8 mouse cellular contexts compared by ENCODE assay signal in genomic region chr4:59549977-59550560, GRCm38 (mm10). TPM values are rescaled to one million over a fixed set of nuclear protein-coding genes. Genes with fewer than 3 reads are reported as not detected.
A peak's percentile ranks its signal among the peaks of the same experiment; 100 is the strongest.
DNase-seq lines count a peak whose midpoint lies in the region; ATAC-seq and TF ChIP-seq lines count a peak whose summit lies in the region.

No protein-coding gene starts in this region.

- H3K79me2 ChIP-seq in heart, adult 2 months (replicated peaks; ENCODE audit: control insufficient read depth, insufficient read depth, low read length), result no peaks in the 10 kb centered on the region

- intact Hi-C loops in heart, adult 2 months (cut with DNase I), result loop anchor here (2.0 to 10.0 kb wide), 2 partner anchors 31 to 545 kb away; partner anchors contain the start of genes Gm20503 and Hsdl2

- H3K27me3 ChIP-seq in heart, adult 2 months (ENCODE audit: control insufficient read depth, insufficient read depth, low read length), result no peaks in the 10 kb centered on the region
- H3K27me3 ChIP-seq in forebrain, postnatal 0 days (ENCODE audit: insufficient read depth, low read length), result no peaks in the 10 kb centered on the region
- H3K27me3 ChIP-seq in midbrain, embryonic 10.5 days (ENCODE audit: low read depth, poor library complexity, severe bottlenecking), result peaks cover 35% of the 10 kb centered on the region

- ATAC-seq in forebrain, postnatal 0 days, result no peak
- ATAC-seq in activated CD4-positive, CD25-positive, alpha-beta regulatory T cell, adult 4 months, result no peak

- TF ChIP-seq POLR2A in heart, adult 2 months (IDR thresholded peaks at IDR 0.05; ENCODE audit: insufficient read depth, low read depth, low read length), result no peak

- peak overlapping the region; percentile 66 for H3K4me3 ChIP-seq in heart, adult 2 months
- H3K4me3 ChIP-seq in forebrain, postnatal 0 days (ENCODE audit: low read depth, low read length), result peak overlapping the region; percentile 92
- H3K4me3 ChIP-seq in midbrain, embryonic 10.5 days, result peak overlapping the region; percentile 83

- no peak for TF ChIP-seq CTCF in heart, adult 2 months (IDR thresholded peaks at IDR 0.05)
- no peak for TF ChIP-seq CTCF in forebrain, postnatal 0 days (IDR thresholded peaks at IDR 0.05; ENCODE audit: low read depth)

- TF ChIP-seq EP300 in heart, adult 2 months (IDR thresholded peaks at IDR 0.05; ENCODE audit: insufficient read depth, low read depth, low read length), result no peak

- peaks cover 3% of the 10 kb centered on the region; the same call in 1 of the 2 replicates for H3K36me3 ChIP-seq in heart, adult 2 months (ENCODE audit: control insufficient read depth, insufficient read depth, low read length)
- H3K36me3 ChIP-seq in forebrain, postnatal 0 days (ENCODE audit: insufficient read depth), result no peaks in the 10 kb centered on the region
- H3K36me3 ChIP-seq in midbrain, embryonic 10.5 days, result no peaks in the 10 kb centered on the region

- no peak for DNase-seq in heart, adult 2 months
- no peak for DNase-seq in heart, adult 11 months
- peak; percentile 45 to 55 for DNase-seq in B cell, adult 2 months
- DNase-seq in forebrain, postnatal 0 days, result no peak
- DNase-seq in midbrain, embryonic 10.5 days (ENCODE audit: low spot score), result no peak
- no peak for DNase-seq in retina, embryonic 14.5 days (ENCODE audit: low spot score)
- no peak for DNase-seq in right cerebral cortex, postnatal 25 days

- peak overlapping the region; percentile 93 for H3K4me2 ChIP-seq in forebrain, postnatal 0 days (ENCODE audit: low read depth)

- H3K9me3 ChIP-seq in forebrain, postnatal 0 days (ENCODE audit: low read length), result no peaks in the 10 kb centered on the region
- no peaks in the 10 kb centered on the region for H3K9me3 ChIP-seq in midbrain, embryonic 10.5 days (replicated peaks)

- H3K9ac ChIP-seq in heart, adult 2 months (ENCODE audit: low read depth, low read length), result no peak overlapping the region; the same call in 1 of the 2 replicates
- peak overlapping the region; percentile 84 for H3K9ac ChIP-seq in forebrain, postnatal 0 days

- H3K27ac ChIP-seq in heart, adult 2 months, result peak overlapping the region; percentile 96
- H3K27ac ChIP-seq in forebrain, postnatal 0 days (ENCODE audit: low read depth, low read length), result no peak overlapping the region
- H3K27ac ChIP-seq in midbrain, embryonic 10.5 days (replicated peaks), result peak overlapping the region; percentile 88; the same call in 1 of the 2 replicates

- 37% methylated on average over 11 of the region's 11 CpGs for WGBS in heart, adult 2 months
- WGBS in forebrain, postnatal 0 days, result 15% methylated on average over 11 of the region's 11 CpGs
- WGBS in midbrain, embryonic 10.5 days, result 16% methylated on average over 11 of the region's 11 CpGs

- peaks cover 2% of the 10 kb centered on the region for H3K4me1 ChIP-seq in heart, adult 2 months (ENCODE audit: control insufficient read depth, insufficient read depth, low read length)
- no peaks in the 10 kb centered on the region; the same call in 1 of the 2 replicates for H3K4me1 ChIP-seq in forebrain, postnatal 0 days (ENCODE audit: insufficient read depth)
- H3K4me1 ChIP-seq in midbrain, embryonic 10.5 days, result peaks cover 20% of the 10 kb centered on the region

RNA-seq across cellular contexts. Expression of gene Ptbp3, which starts 0.9 kb away (rescaled TPM):
- total RNA-seq in heart, adult 2 months (2021), result 10 to 100 TPM; 25.0 to 27.0 TPM
- polyA plus RNA-seq in heart, adult 2 months (2012; rRNA removed), result 13.2 and 23.3 TPM in 2 replicates
- total RNA-seq in forebrain, postnatal 0 days (2014; rRNA removed), result 30.8 and 33.7 TPM in 2 replicates
- polyA plus RNA-seq in forebrain, postnatal 0 days (2015; fragmentation: Nextera tagmentation; extraction: Ambion mirVana), result 10.3 and 10.9 TPM in 2 replicates
- 19.7 and 22.5 TPM in 2 replicates for polyA plus RNA-seq in midbrain, embryonic 10.5 days (2016; fragmentation: Nextera tagmentation; extraction: Ambion mirVana)
- 100 to 1,000 TPM in 1 of 2 experiments, 10 to 100 TPM in 1; 93.8 to 108 TPM for polyA plus RNA-seq in activated CD4-positive, CD25-positive, alpha-beta regulatory T cell, adult 4 months (2017; shearing (Covaris generic))

RNA-seq across cellular contexts. Expression of gene Hsdl2, which starts 31.3 kb away (rescaled TPM):
- 100 to 1,000 TPM; 211 to 225 TPM for total RNA-seq in heart, adult 2 months (2021)
- polyA plus RNA-seq in heart, adult 2 months (2012; rRNA removed), result 84.0 and 186 TPM in 2 replicates
- 17.2 and 18.1 TPM in 2 replicates for total RNA-seq in forebrain, postnatal 0 days (2014; rRNA removed)
- 21.2 and 24.7 TPM in 2 replicates for polyA plus RNA-seq in forebrain, postnatal 0 days (2015; fragmentation: Nextera tagmentation; extraction: Ambion mirVana)
- polyA plus RNA-seq in midbrain, embryonic 10.5 days (2016; fragmentation: Nextera tagmentation; extraction: Ambion mirVana), result 22.6 and 24.7 TPM in 2 replicates
- polyA plus RNA-seq in activated CD4-positive, CD25-positive, alpha-beta regulatory T cell, adult 4 months (2017; shearing (Covaris generic)), result 10 to 100 TPM; 32.6 to 42.3 TPM

Comparison
In these comparisons a context has a peak if more than half of its experiments do, and no peak if none do; other contexts are left out.
1. DNase-seq: peak in B cell, adult 2 months (2 of 2); none in heart, adult 2 months (0 of 2), heart, adult 11 months (single experiment), forebrain, postnatal 0 days (single experiment), midbrain, embryonic 10.5 days (single experiment), retina, embryonic 14.5 days (single experiment) and right cerebral cortex, postnatal 25 days (single experiment).
2. Peak in every context shown above with its lines, with median percentiles within 50 percentile points of each other: H3K4me3 ChIP-seq.